Mouse (Mus musculus) WW6 (cell line): ENCODE results near the gene Ascc1.

Experiments
- DNase-seq: peaks from one replicate; pipeline ENCODE4 v3.0.0-alpha.2; 2013; ENCODE audit warnings: low read depth, low spot score

Gene Ascc1

DNA sequence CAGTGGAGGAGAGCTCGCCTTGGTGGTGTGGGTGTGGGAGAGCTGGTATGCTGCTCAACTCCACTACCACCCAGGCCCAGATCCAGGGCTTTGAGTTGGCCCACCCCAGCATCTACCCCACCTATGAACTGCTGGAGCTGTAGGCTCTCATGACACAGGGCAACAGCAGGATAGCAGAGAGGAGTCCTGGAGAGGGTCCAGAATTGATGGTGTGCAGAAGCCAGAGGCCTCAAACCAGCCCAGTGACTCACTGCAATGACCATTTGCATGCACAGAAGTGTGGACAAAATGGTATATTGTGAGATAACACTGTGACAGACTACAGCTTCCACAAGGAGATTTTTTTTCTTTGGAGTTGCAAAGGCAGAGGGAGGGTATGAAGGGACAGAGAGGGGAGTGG lies 21.1 kb downstream of the Ascc1 start:
- no peak for DNase-seq

DNA sequence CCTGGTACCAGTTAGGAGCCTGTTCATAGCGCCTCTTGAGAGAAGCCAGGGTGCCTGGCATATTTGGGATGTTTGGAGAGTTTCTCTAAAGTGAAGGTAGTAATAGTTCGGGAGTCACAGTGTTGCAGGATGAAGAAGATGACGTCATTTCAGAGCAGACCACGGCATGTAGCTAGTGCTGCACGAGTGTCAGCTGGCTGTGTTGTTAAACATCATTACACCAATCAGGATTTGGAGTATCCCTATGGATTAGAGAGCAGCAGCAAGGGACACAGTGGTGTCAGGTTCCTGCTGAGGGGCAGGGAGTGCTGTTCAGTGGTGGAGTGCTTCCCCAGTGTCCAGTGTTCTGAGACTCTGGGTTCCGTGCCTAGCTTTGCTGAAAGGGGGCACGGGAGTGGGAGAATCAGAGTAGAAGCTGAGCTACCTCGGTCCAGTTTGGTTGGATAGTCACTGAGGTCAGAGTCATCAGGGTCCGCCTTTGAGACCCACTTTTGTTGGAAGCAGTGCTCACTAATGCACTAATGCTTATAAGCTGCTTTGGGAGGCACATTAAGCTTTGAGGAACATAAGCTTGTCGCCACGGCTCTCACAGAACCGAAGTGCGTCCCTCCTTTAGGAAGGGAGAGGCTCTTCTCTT lies 24.3 kb downstream of the Ascc1 start:
- DNase-seq: no peak

DNA sequence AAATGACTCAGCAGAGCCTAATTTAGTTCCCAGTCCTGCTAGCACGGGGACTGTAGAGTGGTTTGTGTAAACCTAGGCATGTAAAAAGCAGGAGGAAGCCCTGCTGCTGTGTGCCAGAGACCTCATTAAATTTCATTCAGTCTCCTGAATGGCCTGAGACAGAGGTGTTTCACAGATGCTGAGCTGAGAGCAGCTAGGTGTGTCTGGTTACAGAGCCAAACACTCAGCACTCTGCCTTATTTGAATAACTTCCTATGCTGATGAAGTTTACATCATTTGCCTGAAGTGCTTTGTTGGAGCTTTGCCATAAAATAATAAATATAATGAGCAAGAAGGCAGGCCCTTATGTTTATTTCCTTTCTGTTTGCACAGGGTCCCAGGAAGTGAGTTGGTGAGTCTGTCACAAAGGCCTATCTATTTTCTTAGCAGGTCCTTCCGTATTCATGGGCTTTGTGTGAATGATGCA lies 25.0 kb downstream of the Ascc1 start:
- no peak for DNase-seq

DNA sequence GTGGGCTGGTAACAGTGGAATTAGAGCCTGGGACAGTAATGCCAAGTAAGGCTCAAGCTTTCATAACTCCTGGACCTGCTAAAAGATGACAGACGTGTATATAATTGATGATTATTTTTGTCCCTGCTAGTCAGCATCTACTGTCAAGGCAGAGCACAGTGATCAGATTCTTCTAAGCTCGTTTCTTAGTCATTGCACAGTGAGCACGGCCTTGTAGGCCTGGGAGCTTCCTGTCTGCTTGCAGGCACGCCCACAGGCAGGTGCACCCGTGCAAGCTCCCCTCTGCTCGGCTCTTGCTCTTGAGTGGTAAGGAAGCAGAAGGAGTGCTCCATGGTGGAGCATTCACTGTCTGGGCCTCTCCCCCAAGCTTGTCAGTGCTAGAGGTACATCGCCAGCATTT lies 25.6 kb downstream of the Ascc1 start:
- DNase-seq: no peak

GRCm38 (mm10) chr10:60028979-60029378 lies 26.4 kb downstream of the Ascc1 start:
- no peak for DNase-seq

GRCm38 (mm10) chr10:60029387-60029786 lies 26.8 kb downstream of the Ascc1 start:
- no peak for DNase-seq

DNA sequence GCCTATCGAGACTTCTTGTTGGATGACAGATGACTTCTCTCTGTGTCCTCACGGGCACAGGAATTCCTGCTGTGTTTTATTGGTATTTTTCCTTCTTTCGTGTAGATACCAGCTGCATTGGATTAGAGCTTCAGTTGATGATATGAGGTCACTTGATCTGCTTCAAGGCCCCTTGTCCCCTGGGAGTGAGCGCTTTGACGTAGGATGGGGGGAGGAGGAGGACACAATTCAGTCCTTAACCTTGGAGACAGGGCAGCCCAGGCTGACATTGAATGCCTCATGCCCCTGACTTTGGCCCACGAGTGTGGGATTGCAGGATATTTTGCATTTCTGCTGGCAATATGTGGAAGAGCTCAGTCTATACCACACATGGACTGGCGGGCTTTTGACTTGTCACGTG lies 29.0 kb downstream of the Ascc1 start:
- DNase-seq: no peak

DNA sequence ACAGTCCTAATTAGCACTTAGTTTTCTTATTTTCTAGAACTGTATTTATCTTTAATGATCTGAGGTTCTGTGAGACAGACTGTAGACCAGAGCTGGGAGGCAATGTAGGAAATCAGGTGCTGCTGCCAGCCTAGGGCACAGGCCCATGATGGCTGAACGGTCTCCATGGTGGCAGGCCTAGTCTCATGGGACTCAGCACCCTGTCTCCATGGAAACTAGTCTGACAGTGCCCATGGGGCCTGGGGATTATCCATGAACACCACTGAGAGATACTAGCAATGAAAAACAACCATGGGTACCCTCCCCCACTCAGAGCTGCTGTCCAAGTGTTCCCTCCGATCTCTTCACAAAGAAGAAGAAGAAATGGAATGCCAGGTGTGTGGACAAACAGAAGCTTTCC lies 29.4 kb downstream of the Ascc1 start:
- no peak for DNase-seq

GRCm38 (mm10) chr10:60032622-60033021 lies 30.0 kb downstream of the Ascc1 start:
- no peak for DNase-seq

DNA sequence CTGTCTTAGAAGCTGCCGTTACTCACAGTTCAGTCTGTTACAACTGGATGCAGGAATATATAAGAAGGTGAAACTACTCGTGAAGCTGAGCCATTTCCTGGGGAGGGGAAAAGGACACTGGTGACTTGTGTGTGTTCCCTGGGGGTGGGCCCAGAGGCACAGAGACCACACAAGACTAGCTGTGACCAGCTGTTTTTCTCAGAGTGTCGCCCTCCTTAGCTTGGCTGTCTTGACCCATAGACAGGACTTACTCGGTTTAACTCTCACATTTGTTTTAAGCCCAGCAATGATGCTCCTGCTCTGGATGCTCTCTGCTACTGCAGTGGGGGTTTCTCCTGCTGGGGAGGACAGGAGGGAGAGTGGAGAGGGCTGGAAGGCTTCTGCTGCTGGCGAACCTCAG lies 30.5 kb downstream of the Ascc1 start:
- no peak for DNase-seq

DNA sequence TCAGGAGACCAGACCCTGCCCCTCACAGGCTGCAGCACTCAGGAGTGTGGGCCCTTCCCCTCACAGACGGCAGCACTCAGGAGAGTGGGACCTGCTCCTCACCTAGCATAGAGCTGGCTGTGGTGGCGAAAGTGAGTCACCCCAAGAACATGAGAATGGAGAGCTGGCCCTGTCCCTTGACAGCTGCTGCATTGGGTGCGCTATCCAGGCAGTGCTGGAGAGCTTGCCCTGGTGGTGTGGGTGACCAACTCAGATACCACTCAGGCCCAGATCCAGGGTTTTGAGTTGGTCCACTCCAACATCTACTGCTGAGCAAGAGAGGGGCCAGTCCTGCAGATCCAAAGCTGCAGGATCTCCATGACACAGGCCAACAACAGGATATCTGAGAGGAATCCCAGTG lies 32.0 kb downstream of the Ascc1 start:
- no peak for DNase-seq

DNA sequence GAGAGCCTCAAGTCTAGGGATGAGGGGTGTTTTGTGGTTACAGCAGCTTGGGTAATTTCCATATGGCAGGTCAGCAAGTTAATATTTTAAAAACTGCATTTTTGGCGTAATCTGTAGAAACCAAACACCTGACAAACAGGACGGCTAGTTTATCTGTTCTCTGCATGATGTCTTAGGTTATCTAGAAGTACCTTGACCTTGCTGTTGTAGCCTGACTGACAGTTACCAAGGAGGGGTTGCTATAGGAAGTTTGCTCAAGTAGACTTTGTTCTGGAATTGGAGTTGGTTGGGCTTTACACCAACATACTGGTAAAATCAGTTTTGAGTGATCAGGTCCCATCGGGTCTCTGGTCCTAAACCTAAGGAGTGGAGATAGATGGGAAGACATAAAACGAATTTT lies 33.1 kb downstream of the Ascc1 start:
- DNase-seq: no peak

GRCm38 (mm10) chr10:60042350-60042922 lies 39.8 kb downstream of the Ascc1 start:
- DNase-seq: no peak

DNA sequence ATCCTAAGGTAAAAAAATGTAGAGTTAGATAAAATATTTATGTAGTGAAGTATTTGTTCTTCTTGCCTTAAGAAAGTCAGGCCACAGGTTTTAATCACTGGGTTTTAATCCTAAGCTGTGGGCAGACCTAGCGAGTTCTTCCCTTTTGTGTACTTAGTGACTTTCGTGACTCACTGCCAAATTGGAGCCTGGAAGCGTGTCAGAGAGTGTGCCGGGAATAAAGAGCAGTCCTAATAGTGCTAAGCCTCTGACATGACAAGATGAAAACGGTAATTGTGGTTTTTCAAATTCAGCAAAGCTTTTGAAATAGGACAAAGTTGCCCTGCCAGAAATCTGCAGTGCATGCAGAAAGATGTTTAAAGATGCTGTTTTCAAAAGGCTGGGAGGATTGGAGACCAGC lies 44.1 kb downstream of the Ascc1 start:
- no peak for DNase-seq

DNA sequence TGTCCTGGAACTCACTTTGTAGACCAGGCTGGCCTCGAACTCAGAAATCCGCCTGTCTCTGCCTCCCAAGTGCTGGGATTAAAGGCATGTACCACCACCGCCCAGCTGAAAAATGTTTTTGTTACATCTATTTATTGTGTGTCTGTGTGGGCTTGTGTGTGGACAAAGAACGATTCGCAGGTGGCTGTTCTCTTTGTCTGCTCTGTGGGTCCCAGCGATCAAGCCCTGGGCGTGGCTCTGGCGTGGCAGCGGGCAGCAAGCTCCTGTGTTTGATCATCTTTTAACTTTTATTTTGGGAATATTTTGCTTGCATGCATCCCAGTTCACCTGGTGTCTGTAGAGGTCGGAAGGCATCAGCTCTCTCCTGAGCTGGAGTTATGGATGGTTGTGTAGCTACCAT lies 48.0 kb downstream of the Ascc1 start:
- no peak for DNase-seq

GRCm38 (mm10) chr10:60053073-60053472 lies 50.5 kb downstream of the Ascc1 start:
- no peak for DNase-seq

DNA sequence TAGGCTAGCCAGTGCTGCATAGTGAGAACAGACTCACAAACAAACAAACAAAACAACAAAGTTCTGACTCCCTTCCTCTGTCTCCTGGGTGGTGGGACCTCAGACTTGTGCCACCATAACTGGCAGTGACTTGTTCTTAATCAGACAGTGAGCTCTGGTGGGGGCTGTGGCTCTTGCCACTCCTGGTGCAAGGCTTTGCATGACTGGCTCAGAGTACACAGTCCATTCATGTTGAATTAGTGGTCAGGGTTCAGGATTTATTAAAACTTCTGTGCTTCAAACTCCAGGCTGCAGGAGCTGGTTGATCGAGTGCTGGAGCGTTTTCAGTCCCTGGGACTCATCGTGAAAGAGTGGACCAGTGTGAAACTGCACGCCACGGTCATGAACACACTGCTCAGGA lies 59.6 kb downstream of the Ascc1 start:
- DNase-seq: no peak

GRCm38 (mm10) chr10:60062931-60063330 lies 60.3 kb downstream of the Ascc1 start:
- no peak for DNase-seq

- DNase-seq: no peak
These were observed 63.9 kb downstream of the Ascc1 start for GRCm38 (mm10) chr10:60066524-60066923.

DNA sequence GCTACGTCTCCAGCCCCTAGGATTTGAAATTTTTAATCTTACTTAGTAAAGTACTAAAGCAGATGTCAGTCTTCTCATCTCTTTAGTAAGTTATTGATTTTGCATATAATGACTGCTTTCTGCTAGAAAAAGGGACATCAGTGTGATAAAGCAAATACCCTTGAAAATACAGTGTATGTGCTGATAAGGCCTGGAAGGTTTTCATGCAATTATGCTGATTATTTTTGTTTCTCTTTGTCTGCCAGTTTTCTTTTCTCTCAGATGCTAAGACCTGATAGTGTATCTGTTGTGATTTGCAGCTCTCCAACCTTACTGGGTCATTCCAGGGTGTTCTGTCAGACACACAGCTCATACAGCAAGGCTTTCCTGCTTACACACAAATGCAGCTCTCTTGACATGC lies 72.6 kb downstream of the Ascc1 start:
- no peak for DNase-seq

DNA sequence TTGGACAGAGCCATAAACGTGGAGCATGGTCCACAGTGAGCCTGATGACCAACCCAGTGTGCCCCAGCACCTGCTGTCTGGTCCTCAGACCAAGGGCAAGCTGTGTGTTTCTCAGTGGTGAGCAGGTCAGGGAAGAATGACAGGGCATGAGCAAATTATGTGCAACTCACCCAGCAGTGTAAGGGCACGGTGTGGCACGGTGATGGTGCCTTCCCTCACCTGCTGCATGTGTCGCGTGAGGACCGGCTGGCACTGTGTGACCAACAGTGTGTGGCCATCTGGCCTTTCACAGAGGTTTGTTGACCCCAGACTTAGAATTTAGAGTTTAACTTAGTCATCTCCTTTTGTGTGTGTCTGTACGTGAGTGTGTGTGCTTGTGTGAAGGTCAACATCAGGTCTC lies 74.6 kb downstream of the Ascc1 start:
- DNase-seq: no peak

- no peak for DNase-seq
These were observed 75.3 kb downstream of the Ascc1 start for GRCm38 (mm10) chr10:60077736-60078560.

DNA sequence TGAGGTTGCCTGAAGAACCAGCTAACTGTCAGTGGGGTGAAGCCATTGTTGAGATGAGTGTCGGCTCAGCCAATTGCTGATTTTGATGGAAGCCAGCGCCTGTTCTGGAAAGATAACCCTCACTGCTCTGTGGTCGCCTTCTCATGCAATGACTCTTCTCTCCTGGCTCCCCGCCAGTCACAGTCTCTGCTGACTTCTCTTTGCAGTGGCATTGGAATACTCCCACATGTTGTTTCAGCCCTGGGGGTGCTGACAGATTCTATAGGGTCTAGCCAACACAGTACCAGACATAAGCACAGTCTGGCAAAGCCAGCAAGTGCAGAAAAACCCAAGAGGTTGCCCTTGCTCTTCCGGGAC lies 75.9 kb downstream of the Ascc1 start:
- DNase-seq: no peak
